Mouse (Mus musculus) lung, postnatal 4 days (tissue): ENCODE measurements around the gene Cbx4.
"Not testable (repeated sequence)": the region's sequence is repeated elsewhere in the genome, so short reads cannot be mapped to it uniquely, and the experiment has no call there.

Experiments used
- DNase-seq, 2 experiments: peaks; one replicate each; pipeline ENCODE4 v3.0.0; 2021

Cbx4 gene

DNA sequence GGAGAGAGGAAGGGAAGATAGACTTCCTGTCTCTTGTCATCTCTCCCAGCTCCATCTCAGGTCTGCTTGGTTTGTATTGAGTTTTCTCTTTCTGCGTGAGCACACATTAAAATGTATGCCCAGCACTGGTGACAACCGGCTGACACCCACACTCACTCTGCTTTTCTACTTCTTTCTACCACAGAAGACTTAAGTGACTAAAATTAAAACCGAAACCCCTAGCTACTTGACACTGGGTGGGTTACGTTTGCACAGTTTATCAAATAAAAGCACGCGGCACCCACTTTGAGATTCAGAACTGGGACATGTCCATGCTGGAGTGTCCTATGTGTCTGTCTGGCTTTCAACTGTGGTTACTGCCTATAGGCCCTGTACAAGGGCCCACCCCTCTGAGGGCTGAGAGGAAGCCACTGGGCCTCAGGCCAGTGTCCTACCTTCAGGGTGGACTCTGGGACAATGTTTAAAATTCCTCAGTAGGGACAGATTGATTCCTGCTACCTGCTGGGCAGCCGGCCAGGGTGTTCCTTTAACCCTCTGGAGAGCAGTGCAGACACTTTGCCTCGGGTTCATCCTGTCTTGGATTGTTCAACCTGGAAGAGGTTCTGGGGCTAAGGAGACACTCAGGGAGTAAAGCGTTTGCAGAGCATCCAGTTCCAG, 23.5 kb upstream of the Cbx4 start:
- DNase-seq = no peak

DNA sequence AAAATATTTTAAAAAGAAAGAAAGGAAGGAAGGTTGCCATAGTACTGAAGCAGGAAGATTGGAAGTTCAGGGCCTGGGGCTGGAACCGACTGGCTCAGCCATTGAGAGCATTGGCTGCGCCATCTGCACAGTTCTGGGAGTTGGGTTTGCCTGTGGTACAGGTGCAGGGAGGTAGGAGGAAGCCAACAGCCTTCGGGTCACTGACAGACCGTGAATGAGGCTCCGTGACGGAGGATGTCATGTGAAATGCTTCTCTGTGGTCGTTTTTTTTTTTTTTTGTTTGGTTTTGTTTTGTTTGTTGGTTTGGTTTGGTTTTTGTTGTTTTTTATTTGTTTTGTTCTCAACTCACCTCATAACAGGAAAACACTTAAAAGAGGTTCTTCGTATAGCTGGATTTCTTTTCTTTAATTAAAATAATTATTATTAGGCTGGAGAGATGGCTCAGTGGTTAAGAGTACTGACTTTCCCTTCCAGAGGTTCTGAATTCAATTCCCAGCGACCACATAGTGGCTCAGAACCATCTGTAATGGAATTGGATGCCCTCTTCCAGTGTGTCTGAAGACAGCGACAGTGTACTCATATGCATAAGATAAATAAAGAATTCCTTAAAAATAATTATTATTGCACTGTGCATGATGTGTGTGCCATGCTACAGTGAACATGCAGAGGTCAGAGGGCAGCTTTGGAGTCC, 22.7 kb upstream of the Cbx4 start:
- no peak for DNase-seq

DNA sequence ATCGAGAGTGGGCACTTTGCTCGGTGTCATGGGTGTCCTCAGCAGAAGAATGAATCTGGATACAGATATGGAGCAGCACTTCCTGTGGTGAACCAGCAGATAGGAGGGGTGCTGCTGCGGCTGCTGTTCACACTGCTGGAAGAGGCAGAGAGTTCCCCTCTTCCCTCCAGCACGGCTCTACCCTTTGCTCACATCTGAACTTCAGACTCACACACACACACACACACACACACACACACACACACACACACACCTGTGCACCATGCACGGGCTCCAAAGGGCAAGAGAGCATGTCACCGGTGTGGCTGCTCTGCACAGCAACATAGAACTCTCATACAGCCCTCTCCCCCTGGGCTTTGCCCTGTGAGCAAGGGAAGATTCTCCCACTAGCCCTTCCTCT, 20.3 kb upstream of the Cbx4 start:
- DNase-seq = no peak

DNA sequence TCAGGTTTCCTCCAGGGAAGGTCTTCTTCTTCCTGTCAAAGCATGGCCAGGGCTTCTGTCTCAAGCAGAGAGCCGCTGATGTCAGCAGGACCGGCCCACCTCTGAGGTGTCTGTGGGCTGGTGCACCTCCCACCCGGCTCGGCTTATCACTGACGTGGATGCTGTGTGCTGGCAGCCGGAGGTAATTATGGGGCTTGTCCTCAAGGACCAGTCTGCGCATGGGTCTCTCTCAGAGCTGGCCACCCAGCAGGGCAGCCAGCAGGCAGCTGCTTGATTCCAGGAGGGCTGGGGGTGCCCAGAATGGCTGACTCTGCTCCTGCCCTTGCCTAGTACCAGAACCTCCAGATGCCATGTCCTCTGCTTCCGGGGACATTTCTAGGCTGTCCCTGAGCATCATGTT, 19.7 kb upstream of the Cbx4 start:
- DNase-seq = peak in 1 of 2 experiments; percentile 47

DNA sequence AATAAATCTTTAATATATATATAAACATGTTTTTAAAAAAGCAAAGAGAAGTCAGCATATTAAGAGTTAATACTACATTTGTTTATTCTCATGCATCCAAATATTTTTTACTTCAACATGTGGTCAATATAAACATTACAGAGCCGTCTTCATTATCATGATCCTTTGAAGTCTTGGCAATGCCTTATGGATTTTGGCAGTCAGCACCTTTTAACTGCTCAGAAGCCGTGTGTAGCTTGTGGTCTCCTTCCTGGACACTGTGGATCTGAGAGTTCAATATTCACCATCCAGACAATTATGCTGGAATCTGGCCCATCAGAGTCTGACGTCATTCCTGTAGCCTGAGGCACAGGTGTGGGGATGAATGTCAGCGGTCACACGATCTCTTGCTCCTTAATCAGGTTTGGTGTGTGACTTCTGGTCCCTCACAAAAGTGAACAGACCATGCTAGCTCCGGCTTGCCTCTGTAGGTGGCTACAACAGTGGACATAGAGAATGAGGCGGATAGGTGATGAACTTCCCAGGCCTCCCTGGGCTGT, 19.1 kb upstream of the Cbx4 start:
- DNase-seq = no peak

DNA sequence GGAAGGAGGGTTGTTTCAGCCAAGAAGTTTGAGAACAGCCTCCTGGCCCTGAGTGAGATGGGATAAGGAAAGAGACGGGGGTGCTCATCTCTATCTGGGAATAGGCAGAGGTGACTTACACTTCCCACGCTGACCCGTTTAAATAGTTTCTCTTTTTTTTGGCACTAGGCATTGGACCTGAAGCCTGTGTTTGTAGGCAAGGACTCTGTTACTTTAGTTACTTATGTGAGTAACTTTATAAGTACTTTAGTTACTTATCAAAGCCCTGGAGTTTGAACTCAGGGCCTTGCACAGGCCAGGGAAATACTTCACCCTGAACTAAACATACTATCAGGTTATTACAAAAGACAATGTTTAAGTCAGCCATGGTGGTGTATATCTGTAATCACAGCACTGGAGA, 18.0 kb upstream of the Cbx4 start:
- DNase-seq = no peak

DNA sequence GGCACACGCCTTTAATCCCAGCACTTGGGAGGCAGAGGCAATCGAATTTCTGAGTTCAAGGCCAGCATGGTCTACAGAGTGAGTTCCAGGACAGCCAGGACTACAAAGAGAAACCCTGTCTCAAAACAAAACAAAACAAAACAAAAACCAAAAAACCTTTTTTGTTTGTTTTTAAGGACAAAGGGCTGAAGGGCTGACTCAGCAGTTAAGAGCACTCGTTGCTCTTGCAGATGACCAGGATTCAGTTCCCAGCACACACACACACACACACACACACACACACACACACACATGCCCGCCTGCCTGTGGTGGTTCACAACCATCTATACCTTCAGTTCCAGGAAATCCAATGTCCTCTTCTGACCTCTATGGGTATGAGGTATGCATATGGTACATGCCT, 14.3 kb upstream of the Cbx4 start:
- DNase-seq = not testable (repeated sequence)

DNA sequence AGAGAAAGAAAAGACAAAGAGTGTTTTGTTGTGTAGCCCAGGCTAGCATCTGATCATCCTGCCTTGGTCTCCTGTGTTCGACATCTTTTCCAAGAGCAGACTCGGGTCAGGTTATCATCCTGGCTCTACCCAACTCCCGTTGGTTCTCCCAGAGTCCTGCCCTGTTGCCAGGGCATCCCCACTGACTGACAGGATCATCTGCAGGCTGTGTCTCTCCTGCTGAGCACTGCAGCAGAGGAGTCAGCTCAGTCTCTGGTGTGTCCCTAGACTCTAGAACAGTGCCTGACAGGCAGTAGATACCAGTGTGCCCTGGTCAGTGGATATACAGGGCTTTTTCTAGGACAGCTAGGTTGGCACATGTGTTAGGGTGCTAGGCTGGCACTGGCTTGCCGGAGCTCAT, 12.2 kb upstream of the Cbx4 start:
- DNase-seq = peak in 1 of 2 experiments; percentile 14

DNA sequence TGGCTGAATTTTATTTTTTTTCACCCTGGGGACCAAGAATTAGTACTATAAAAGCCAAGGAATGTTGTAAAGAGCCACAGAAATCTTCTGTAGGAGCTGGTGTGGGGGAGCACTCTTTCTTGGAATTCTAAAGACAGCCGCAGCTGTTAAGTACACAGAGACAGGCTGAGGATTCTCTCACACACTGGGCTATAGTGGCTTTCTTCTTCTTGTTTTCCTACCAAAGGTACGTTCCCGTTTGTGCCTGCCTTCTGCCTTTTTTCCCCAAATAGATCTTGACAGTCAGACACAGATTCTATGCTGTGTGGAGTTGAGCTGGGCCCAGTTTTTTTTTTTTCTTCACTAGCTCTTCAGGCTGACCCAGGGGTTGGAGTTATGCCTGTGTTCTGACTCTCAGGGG, 9.4 kb upstream of the Cbx4 start:
- no peak for DNase-seq

DNA sequence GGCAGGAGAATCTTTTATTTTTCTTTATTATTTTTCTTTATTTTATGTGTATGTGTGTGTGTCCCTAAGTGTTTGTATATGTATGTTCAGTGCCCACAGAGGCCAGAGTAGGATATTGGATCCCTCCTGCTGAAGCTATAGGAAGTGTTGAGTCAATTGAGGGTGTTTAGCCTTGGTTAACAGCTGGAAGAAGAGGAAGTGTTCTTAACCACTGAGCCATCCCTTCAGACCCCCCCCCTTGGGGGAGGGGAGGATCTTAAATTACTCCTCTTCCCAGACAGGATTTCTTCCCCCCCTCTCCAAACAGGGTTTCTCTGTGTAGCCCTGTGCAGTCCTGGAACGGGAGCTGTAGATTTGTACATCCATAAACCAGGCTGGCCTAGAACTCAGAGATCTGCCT, 7.3 kb upstream of the Cbx4 start:
- DNase-seq = no peak

DNA sequence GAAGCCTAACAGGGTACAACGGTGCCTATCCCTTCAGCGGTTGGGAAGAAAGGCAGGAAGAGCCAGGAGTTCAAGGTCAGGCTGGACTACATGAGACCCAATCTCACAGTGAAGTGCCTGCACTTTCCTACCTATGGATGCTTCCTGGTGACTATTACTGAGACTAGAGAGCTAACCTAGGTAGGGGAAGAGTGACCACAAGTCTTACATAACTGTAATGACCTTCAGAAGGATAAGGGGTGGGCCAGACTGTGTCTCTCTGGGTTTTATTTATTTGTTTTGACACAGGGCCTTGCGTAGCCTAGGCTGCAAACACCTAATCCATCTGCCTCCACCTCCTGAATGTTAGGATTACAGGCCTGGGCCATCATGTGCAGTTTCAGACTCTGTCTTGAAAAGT, 6.3 kb upstream of the Cbx4 start:
- no peak for DNase-seq

DNA sequence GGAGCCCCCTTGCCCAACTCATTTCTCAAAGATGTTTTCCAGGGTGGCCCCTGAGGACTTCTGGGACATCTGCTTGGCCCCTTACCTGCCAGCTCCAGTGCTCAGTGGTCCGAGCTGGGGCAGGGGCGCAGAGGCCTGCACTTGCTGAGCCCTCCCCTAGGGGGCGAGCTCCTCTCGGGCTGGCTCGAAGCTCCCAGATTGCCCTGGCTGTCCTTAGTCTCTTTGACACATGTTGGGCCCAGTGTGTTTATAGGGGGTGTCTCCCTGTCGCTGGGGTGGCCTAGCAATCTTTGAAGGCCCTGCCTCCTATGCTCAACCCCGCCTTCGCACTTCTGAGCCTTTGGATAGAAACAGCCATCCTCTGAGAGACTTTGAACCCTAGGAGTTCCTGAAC, 5.6 kb upstream of the Cbx4 start:
- peak; percentile 74 to 78 for DNase-seq

DNA sequence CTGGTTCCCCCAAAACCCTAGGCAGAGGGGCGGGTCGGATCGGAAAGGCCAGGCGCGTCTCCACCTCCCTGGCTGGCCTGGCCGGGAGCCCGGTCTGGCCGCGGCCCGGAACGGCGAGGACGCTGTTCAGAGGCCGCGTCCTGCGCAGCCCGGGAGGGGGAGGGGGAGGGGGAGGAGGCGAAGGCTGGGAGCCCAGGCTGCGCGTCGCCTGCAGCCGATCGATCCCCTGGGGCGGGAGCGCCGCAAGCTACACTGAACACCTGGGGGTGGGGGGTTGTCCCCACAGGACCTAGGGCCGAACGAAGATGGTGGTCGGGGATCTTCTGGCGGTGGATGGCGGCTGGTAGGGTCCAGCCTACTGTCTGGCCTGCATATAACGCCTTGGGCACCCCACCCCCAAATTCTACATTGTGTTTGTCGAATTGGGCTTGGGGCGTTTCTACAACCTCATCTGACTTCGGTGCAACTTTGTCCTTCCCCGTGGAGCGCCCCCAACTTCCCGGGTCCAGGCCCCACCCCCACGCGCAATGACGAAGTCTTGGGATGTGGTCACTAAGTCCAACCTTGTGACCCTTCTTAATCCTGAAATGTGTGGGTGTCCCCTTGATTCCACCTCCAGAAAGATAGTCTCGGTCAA, 5.1 kb upstream of the Cbx4 start:
- DNase-seq = peak; percentile 78 to 88

DNA sequence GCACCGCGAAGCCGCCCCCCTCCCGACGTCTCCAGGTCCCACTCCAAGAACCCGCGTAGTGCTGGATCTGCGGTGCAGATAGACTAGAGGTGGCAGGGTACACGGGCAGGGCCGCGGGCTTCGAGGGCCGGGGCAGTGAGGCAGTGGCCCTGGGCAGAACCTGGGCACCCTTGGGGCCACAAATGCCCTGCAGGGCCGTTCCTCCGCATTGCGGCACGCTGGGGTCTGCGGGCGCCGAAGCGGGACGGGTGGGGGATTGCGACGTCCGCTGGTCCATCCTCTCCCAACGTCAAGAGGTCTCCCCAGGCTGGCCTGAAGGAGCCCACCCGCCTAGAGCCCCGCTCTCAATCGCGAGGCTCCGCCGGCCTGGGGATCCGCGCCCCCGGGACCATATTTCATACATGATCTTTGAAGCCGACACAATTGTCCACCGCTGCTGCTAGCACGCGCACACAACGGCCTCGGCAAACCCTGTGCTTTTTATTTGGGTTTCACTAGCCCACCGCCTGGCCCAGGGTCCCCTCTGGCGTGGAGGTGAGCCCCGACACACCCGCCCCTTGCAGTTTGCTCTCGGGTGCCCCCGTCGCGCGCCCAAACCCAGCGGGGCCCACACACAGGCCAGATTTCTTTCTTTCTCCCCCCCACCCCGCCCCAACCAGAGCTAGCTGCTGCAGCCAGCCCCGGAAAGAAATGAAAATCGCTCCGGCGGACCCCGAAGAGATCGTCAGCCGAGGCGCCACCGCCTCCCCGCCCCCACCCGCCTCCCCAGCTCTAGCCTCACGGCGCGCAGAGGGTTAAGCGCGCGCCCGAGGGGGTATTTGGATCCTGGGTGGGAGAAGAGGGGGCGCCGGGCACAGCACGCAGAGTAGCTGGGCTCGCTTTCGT, 4.3 kb upstream of the Cbx4 start:
- DNase-seq = peak; percentile 42 to 52

DNA sequence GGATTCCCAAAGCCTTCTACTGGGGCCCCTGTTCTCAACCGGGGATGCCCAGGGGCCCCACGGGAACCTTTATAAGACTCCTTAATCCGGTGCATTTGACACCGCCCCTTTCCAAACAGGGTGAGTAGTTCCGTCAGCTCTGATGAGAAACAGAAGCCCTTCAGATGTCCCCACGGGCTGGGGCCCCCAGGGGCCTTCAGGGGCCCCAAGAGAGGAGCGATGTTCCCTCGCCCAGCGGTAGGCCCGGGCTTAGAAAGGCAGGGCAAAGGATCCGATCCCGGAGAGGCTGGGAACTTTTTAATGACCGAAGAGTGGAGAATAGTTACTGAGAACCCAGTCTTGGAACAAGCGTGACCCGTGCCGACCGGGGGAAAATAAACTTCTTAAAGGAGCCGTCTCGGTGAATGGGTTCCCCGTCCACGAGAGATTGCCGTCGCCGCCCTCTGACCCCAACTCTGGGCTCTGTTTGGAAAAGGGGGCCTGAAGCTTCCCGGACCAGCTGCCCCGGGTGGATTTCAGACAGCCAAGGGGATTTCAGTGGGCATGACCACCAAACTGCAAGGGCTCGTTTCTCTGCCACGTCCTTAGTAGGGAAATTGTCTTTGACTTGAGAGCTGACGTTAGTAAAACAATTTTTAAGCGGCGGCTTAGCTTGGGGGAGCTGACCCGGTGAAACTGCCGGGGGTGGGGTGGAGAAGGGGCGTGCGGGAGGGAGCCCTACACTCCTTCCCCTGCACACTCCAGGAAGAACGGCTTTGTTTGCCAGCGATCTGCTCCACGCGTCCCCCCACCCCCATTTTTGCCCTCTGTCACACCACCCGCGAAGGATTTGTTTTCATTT, 3.4 kb upstream of the Cbx4 start:
- peak; percentile 39 to 58 for DNase-seq

DNA sequence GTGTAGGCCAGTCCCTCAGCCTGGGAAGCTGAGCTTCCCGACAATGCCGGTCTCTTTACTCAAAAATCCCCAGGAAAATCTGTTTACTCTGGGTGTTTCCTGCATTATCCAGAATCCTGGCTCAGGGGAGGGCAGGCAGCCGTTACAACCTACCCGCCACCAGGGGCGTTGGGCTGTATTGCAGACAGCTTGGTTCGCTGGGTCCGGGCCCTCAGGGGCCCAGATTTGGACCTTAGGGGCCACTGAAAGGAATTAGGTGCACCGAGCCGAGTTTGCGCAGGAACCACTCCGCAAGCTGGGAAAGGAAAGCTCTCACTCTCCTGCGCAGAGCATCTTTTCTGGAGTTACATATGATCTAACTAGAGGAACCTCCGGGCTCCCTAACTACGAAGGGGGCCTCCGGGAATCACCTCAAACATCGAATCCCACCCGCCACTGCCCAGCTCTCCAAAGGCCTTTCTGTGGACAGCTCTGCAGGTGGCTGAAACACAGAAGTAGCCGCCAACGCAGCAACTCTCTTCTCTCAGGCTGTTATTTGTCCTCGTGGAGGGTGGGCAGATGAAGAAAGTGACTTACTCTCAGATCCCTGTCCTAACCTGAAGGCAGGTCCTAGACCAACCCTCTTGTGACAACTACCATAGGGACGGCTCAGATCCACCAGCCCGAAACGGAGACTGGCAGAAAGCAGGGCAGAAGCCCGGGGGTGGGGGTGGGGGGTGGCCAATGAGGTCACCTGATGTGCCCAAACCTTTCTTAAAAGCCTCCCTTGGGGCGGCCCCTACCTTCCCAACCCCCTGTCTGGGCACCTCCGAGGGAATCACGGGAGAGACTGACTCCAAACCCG, 2.6 kb upstream of the Cbx4 start:
- peak; percentile 73 for DNase-seq

DNA sequence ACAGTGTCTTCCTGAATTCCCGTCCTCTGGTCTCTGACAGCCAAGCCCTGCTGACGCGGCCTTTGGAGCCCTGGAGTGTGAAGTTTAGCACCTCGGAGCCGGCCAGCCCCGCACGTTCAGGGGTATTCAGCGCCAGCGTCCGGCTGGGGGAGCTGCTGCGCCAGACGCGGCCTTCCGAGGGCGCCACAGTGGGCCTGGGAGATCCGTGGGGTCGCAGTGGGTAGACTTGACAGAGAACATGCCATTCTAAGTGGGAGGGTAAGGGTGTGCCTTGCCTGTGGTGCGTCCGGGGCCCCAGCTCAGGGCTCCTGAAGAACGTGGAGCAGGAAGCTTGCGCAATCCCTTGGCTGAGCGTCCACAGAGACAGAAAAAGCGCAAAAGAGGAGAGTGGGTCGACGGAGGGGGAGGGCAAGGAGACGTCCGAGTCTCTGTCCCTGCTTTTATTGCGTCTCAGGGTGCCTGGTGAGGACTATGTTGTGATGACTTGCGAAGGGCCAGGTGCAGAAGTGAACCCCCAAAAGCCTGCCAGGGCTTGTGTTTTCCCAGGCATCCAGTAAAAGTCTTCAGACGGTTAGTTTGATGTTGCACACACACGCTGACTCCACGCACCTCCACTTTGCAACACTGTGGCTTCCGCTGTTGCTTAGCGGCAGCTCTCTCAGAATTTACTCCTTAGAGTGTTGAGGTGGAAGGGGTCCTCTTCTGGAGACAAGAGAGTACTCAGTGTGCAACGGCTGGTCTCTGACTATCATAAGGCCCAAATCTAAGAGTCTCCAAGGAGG, 1.5 kb upstream of the Cbx4 start:
- peak; percentile 75 to 85 for DNase-seq

DNA sequence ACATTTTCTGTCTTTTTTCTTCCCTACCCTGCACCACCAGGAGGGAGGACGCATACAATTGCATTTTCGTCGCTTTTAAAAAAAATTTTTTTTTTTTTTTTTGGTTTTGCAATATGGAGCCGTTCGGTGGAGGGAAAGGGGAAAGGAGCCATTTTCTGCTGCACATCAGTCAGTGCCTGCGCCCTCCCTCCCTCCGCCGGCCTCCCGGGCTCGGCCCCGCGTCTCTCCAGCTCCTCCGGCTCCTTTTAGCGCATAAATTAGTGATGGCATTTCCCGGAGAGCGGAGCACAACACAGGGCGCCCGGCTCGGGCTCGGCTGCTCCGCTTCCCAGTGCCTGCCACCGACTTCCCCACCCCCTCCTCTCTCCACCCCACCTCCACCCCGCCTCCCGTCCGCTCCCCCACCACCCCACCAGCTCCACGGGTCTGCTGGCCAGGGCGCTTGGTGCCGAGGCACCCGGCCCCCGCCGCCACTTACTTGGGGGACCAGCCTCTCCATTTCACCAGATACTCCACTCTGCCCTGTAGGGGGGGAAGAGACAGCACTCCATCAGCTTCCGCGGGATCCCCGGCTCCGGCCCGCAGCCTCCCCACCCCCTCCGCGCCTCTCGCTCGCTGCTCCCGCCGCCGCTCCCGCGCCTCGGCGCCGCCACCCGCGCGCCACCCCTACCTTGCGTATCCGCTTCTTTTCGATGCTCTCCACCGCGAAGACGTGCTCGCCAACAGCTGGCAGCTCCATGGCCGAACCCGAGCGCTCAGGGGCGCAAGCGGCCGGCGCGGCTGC, 550 bp downstream of the Cbx4 start:
- DNase-seq = peak; percentile 81 to 82
